Mouse (Mus musculus): ENCODE data around the gene Runx2. TPM values are rescaled to one million over a fixed set of nuclear protein-coding genes. Genes with fewer than 3 reads are reported as not detected.
A peak's percentile ranks its signal among the peaks of the same experiment; 100 is the strongest.

Gene Runx2
- polyA plus RNA-seq, 1 experiment from 2014 or later = 0.52 TPM

DNA sequence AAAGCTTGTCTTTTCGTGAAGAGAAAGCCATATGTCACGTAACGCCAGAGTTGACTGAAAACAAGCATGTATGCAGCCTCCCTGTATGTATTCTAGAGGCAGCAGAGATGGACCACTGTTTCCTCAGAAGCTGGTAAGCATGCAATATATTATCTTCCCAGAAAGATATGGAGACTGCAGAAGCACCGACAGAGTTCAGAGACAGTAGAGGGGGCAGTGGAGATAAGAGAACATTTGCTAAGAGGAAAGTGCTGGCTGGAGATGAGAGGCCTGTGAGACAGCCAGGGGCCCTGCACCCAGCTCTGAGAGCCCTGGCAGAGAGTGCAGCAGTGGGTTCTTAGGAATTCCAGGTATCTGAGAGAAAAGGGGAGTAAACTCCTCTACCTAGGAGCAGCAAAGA lies 182.3 kb downstream of the Runx2 start:
- Histone ChIP-seq H3K36me3 (replicated peaks; ENCODE audit: control insufficient read depth, insufficient read depth) (no peaks in the 10 kb centered on the region), H3K4me2 (replicated peaks) (no peak overlapping the region), H3K27ac (no peak overlapping the region), H3K4me1 (replicated peaks; ENCODE audit: control insufficient read depth, insufficient read depth, low read length) (no peaks in the 10 kb centered on the region), H3K9me3 (ENCODE audit: control insufficient read depth, low read length) (no peaks in the 10 kb centered on the region), H3K4me3 (replicated peaks; ENCODE audit: low read length) (no peak overlapping the region), H3K9ac (no peak overlapping the region), H3K27me3 (ENCODE audit: control insufficient read depth, insufficient read depth, low read length) (no peaks in the 10 kb centered on the region)
- ATAC-seq (ENCODE audit: low FRiP score) (no peak), DNase-seq (ENCODE audit: low spot score) (no peak)
- 91% methylated on average over 4 of the region's 4 CpGs for WGBS

DNA sequence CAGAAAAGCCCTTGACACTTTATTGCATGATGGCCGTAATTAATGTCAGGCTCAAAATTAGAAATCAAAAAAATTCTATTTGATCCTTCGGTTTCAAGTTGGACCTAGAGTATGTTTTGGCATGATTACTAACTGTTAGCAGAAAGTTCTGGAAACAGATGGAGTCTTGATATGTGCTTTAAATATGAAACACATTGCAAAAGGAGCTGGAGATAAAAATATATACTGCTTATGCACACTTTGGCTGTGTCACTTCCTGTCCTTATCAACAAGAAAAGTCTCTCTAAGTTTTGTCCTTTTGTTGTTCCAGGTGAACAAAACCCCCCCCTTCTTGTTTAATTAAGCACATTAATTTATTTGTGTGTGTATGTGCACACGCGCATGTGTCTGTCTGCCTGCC lies 183.0 kb downstream of the Runx2 start:
- ATAC-seq (ENCODE audit: low FRiP score) (no peak), DNase-seq (ENCODE audit: low spot score) (no peak)
- H3K36me3 ChIP-seq (replicated peaks; ENCODE audit: control insufficient read depth, insufficient read depth) = no peaks in the 10 kb centered on the region
- H3K9ac ChIP-seq = no peak overlapping the region
- no peaks in the 10 kb centered on the region for H3K27me3 ChIP-seq (ENCODE audit: control insufficient read depth, insufficient read depth, low read length)
- 93% methylated on average over 4 of the region's 4 CpGs for WGBS
- no peaks in the 10 kb centered on the region for H3K4me1 ChIP-seq (replicated peaks; ENCODE audit: control insufficient read depth, insufficient read depth, low read length)
- no peak overlapping the region for H3K27ac ChIP-seq
- no peaks in the 10 kb centered on the region for H3K9me3 ChIP-seq (ENCODE audit: control insufficient read depth, low read length)
- H3K4me2 ChIP-seq (replicated peaks) = no peak overlapping the region
- H3K4me3 ChIP-seq (replicated peaks; ENCODE audit: low read length) = no peak overlapping the region

DNA sequence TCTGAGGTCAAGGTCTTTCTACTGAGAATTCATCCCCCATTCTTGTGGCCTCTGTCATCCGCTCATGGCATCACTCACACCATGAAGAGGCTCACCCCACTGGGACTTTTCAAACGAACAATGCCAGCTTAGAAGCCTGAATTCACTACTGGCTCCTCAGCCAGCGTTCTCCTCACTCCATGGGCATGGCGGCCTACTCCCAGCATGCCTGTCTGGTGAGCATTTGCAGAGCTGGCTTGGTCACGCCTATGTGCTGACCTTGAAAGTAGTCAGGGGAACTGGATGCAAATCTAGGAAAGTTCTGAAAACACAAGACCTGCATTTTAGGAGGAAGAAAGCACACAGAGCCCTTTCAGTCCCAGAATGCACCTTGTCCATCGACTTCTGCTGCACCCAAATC lies 187.3 kb downstream of the Runx2 start:
- 87% methylated on average over 6 of the region's 6 CpGs for WGBS
- H3K9me3 ChIP-seq (ENCODE audit: control insufficient read depth, low read length) = no peaks in the 10 kb centered on the region
- no peak overlapping the region for H3K9ac ChIP-seq
- H3K4me2 ChIP-seq (replicated peaks) = no peak overlapping the region
- ATAC-seq (ENCODE audit: low FRiP score) (no peak), DNase-seq (ENCODE audit: low spot score) (no peak)
- H3K27me3 ChIP-seq (ENCODE audit: control insufficient read depth, insufficient read depth, low read length) = no peaks in the 10 kb centered on the region
- H3K36me3 ChIP-seq (replicated peaks; ENCODE audit: control insufficient read depth, insufficient read depth) = no peaks in the 10 kb centered on the region
- H3K4me3 ChIP-seq (replicated peaks; ENCODE audit: low read length) = no peak overlapping the region
- no peak overlapping the region for H3K27ac ChIP-seq
- no peaks in the 10 kb centered on the region for H3K4me1 ChIP-seq (replicated peaks; ENCODE audit: control insufficient read depth, insufficient read depth, low read length)

DNA sequence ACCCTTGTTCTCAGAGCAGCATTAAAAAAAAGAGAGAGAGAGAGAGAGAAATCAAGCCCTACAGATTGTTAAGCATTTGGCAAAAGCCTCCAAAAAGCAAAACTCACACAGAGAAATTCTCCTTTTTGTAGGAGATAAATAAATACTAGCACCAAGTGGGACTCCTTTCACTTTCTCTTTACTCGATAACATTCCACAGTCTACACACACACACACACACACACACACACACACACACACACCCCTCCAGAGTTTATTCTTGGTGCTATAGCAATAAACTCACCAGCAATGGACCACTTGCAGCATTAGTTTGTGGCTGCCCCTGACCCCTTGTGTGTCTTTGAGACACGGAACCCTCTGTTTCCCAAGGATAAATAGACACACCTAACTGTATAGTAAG lies 190.9 kb downstream of the Runx2 start:
- Histone ChIP-seq H3K36me3 (replicated peaks; ENCODE audit: control insufficient read depth, insufficient read depth) (no peaks in the 10 kb centered on the region), H3K4me2 (replicated peaks) (no peak overlapping the region), H3K9me3 (ENCODE audit: control insufficient read depth, low read length) (no peaks in the 10 kb centered on the region), H3K4me3 (replicated peaks; ENCODE audit: low read length) (no peak overlapping the region), H3K4me1 (replicated peaks; ENCODE audit: control insufficient read depth, insufficient read depth, low read length) (no peaks in the 10 kb centered on the region), H3K27me3 (ENCODE audit: control insufficient read depth, insufficient read depth, low read length) (no peaks in the 10 kb centered on the region), H3K9ac (no peak overlapping the region), H3K27ac (no peak overlapping the region)
- WGBS = 83% methylated on average over 2 of the region's 2 CpGs
- DNase-seq (ENCODE audit: low spot score) = no peak
- no peak for ATAC-seq (ENCODE audit: low FRiP score)

DNA sequence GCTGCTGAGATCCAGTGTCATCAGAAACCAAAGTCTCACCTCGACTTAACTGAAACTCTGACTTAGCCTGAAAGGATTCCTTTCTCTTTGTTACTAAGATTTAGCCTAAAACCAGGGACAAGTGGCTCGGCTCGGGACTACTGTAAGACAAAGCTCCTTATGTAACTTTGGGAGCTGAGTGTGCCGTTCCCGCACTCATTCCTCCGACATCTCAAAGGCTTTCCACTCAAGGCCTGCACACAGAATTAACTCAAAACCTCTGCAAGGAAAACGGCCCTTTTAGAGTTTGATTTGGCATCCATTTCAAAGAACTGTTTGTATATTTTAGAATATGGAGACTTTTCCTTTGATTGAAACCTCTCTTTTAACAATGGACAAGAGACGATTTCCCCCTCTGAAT lies 191.3 kb downstream of the Runx2 start:
- WGBS = 65% methylated on average over 8 of the region's 8 CpGs
- H3K9ac ChIP-seq = no peak overlapping the region

DNA sequence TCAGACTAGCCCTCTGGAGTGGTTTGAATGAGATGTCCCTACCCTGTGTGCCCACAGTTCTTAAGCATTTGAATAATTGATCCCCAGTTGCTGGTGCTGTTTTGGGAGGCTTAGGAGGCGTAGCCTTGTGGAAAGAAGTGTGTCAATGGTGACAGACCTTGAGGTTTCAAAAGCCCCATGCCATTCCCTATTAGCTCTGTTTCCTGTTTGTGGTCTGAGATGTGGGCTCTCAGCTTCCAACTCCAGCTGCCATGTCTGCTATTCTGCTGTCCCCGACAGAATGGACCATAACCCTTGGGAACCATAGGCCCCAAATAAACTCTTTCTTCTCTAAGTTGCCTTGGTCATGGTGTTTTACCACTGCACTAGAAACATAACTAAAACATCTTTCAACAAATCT lies 194.1 kb downstream of the Runx2 start:
- 96% methylated on average over 2 of the region's 2 CpGs for WGBS
- peaks cover 6% of the 10 kb centered on the region; the same call in 1 of the 2 replicates for H3K4me1 ChIP-seq (replicated peaks; ENCODE audit: control insufficient read depth, insufficient read depth, low read length)
- no peak for ATAC-seq (ENCODE audit: low FRiP score)

More for the DNA sequence above, 191.3 kb downstream of the Runx2 start:
- no peaks in the 10 kb centered on the region for H3K9me3 ChIP-seq (ENCODE audit: control insufficient read depth, low read length)
- H3K36me3 ChIP-seq (replicated peaks; ENCODE audit: control insufficient read depth, insufficient read depth) = no peaks in the 10 kb centered on the region
- H3K4me2 ChIP-seq (replicated peaks) = no peak overlapping the region
- no peak overlapping the region for H3K27ac ChIP-seq
- ATAC-seq (ENCODE audit: low FRiP score) (no peak), DNase-seq (ENCODE audit: low spot score) (peak; percentile 25)
- H3K4me3 ChIP-seq (replicated peaks; ENCODE audit: low read length) = no peak overlapping the region
- no peaks in the 10 kb centered on the region for H3K27me3 ChIP-seq (ENCODE audit: control insufficient read depth, insufficient read depth, low read length)
- H3K4me1 ChIP-seq (replicated peaks; ENCODE audit: control insufficient read depth, insufficient read depth, low read length) = no peaks in the 10 kb centered on the region

DNA sequence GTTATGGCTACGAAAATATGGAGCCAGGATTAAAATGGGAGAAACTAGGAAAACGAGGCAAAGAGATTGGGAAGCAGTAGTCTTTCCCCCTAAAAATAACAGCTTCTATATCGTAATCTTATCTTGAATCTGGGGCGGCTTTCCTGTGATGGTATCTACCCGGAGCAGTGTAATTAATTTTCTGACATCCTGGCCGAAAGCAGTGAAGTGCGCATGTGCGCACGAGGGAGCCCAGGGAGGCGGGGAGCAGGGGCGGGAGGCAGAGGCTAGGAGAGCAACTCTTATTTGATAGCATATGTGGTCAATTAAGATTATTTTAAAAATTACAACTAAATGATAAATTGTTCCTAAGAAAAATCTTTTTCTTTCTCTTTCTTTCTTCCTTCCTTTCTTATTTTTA lies 195.9 kb downstream of the Runx2 start:
- no peaks in the 10 kb centered on the region for H3K36me3 ChIP-seq (replicated peaks; ENCODE audit: control insufficient read depth, insufficient read depth)
- no peak overlapping the region for H3K9ac ChIP-seq
- H3K9me3 ChIP-seq (ENCODE audit: control insufficient read depth, low read length) = no peaks in the 10 kb centered on the region
- ATAC-seq (ENCODE audit: low FRiP score) (no peak), DNase-seq (ENCODE audit: low spot score) (peak; percentile 56)
- H3K4me3 ChIP-seq (replicated peaks; ENCODE audit: low read length) = no peak overlapping the region
- H3K4me1 ChIP-seq (replicated peaks; ENCODE audit: control insufficient read depth, insufficient read depth, low read length) = peaks cover 13% of the 10 kb centered on the region
- 52% methylated on average over 11 of the region's 11 CpGs for WGBS
- no peak overlapping the region; the same call in 1 of the 2 replicates for H3K4me2 ChIP-seq (replicated peaks)
- H3K27ac ChIP-seq = no peak overlapping the region
- H3K27me3 ChIP-seq (ENCODE audit: control insufficient read depth, insufficient read depth, low read length) = no peaks in the 10 kb centered on the region

More for the DNA sequence above, 194.1 kb downstream of the Runx2 start:
- Histone ChIP-seq H3K36me3 (replicated peaks; ENCODE audit: control insufficient read depth, insufficient read depth) (no peaks in the 10 kb centered on the region), H3K4me2 (replicated peaks) (no peak overlapping the region), H3K9me3 (ENCODE audit: control insufficient read depth, low read length) (no peaks in the 10 kb centered on the region), H3K27me3 (ENCODE audit: control insufficient read depth, insufficient read depth, low read length) (no peaks in the 10 kb centered on the region), H3K27ac (no peak overlapping the region), H3K9ac (no peak overlapping the region), H3K4me3 (replicated peaks; ENCODE audit: low read length) (no peak overlapping the region)
- no peak for DNase-seq (ENCODE audit: low spot score)

DNA sequence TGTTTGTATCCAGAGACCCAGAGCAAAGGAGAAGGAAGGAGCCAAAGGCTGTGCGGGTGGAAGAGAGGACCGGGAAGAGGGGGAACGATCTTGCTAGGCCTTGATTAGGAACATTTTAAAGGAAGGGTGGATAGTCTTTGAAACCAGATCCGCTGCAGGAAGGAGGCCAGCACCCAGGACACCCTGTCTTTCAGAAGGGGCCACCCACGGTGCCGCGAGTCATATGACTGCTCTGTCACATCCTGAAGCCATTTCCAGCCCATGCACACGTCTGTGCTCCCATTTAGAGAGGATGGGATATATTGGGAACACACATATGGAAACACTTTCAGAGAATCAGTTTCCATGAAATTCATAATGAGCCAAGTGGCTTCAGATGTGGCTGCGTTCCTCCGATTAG lies 196.4 kb downstream of the Runx2 start:
- WGBS = 68% methylated on average over 10 of the region's 10 CpGs

DNA sequence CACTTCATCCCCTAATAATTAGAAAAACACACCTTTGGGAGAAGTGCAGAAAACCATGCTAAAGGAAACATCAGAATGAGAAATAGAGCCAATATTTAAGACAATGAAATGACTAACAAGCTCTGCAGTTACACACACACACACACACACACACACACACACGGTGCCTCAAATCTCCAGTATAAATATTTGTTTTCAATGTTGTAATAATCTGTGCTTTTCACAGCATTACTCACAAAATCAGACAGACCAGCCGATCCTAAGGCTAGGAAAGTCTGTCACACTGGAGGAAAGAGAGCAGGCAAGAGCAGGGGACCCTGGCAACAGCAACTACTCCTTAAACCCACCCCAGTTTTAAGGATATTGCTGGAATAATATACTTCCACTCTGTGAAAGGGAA lies 196.9 kb downstream of the Runx2 start:
- ATAC-seq (ENCODE audit: low FRiP score) = no peak
- Histone ChIP-seq H3K27me3 (ENCODE audit: control insufficient read depth, insufficient read depth, low read length) (no peaks in the 10 kb centered on the region), H3K9me3 (ENCODE audit: control insufficient read depth, low read length) (no peaks in the 10 kb centered on the region), H3K4me3 (replicated peaks; ENCODE audit: low read length) (no peak overlapping the region), H3K9ac (no peak overlapping the region), H3K36me3 (replicated peaks; ENCODE audit: control insufficient read depth, insufficient read depth) (no peaks in the 10 kb centered on the region), H3K4me1 (replicated peaks; ENCODE audit: control insufficient read depth, insufficient read depth, low read length) (peaks cover 15% of the 10 kb centered on the region), H3K27ac (0 out of 2 replicates have a peak overlapping the region, but pooled peaks have one; percentile 11), H3K4me2 (replicated peaks) (no peak overlapping the region)
- WGBS = 72% methylated on average over 2 of the region's 2 CpGs
- no peak for DNase-seq (ENCODE audit: low spot score)

More for the DNA sequence above, 196.4 kb downstream of the Runx2 start:
- Histone ChIP-seq H3K4me3 (replicated peaks; ENCODE audit: low read length) (no peak overlapping the region), H3K27ac (0 out of 2 replicates have a peak overlapping the region, but pooled peaks have one; percentile 11), H3K4me2 (replicated peaks) (no peak overlapping the region), H3K9me3 (ENCODE audit: control insufficient read depth, low read length) (no peaks in the 10 kb centered on the region), H3K4me1 (replicated peaks; ENCODE audit: control insufficient read depth, insufficient read depth, low read length) (peaks cover 15% of the 10 kb centered on the region), H3K9ac (no peak overlapping the region), H3K27me3 (ENCODE audit: control insufficient read depth, insufficient read depth, low read length) (no peaks in the 10 kb centered on the region), H3K36me3 (replicated peaks; ENCODE audit: control insufficient read depth, insufficient read depth) (no peaks in the 10 kb centered on the region)
- ATAC-seq (ENCODE audit: low FRiP score) (no peak), DNase-seq (ENCODE audit: low spot score) (no peak)
